Mouse (Mus musculus) testis, adult 2 months (tissue): ENCODE measurements around the gene Zfp628.

ENCODE experiments used
- CTCF ChIP-seq: fragments of 200-500 bp; IDR thresholded peaks from 2 replicates; pipeline ENCODE4 v1.5.1; 2012; ENCODE audit warnings: low read depth, mild to moderate bottlenecking, inconsistent platforms, low read length, moderate library complexity; ENCODE audit not compliant: control insufficient read depth, insufficient read depth, insufficient replicate concordance
- POLR2A ChIP-seq: fragments of 200-500 bp; IDR thresholded peaks from 2 replicates; pipeline ENCODE4 v1.6.1; 2012; ENCODE audit warnings: low read depth, mild to moderate bottlenecking, inconsistent platforms, low read length, moderate library complexity; ENCODE audit not compliant: control insufficient read depth

DNA sequence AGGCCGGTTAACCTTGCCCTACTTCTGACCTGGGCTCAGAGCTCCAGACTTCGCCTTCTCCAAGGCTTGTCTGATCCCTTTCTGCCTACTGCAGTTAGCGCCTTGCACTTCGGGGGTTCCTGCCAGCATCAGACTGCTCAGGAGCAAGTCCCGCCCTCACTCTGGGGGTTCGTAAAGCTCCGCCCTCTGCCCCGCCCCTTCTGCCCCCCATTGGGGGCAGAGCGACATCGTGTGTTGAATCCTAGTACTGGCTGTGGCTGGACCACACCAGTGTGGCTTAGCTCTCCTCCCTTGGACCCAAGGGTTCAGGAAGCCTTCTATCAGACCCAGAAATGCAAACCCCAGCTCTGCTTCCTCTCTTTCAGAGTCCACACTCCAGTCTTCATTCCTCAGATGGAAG, 49.3 kb downstream of the Zfp628 start, which contains the start of gene Sbk2:
- TF ChIP-seq CTCF (peak; percentile 63; the same call in 1 of the 2 replicates), POLR2A (no peak)
